In genomic region chr4:63699749-63700148, GRCm38 (mm10) we compare ENCODE assay signal across 50 mouse cellular contexts. TPM values are rescaled to one million over a fixed set of nuclear protein-coding genes. Genes with fewer than 3 reads are reported as not detected.
"Had no signal": no experiment of that assay in that cellular context is flagged by ENCODE, and none has a peak within 500 bp of the region (broad histone marks: within the 10 kb centered on the region; RNA-seq: fewer than 3 reads in every experiment).

No protein-coding gene starts in this region.

- H3K27ac ChIP-seq: heart, embryonic 13.5 days; heart, embryonic 15.5 days; hindbrain, embryonic 10.5 days; hindbrain, embryonic 12.5 days; hindbrain, embryonic 13.5 days; hindbrain, embryonic 14.5 days; hindbrain, embryonic 15.5 days; hindbrain, postnatal 0 days; intestine, embryonic 15.5 days; kidney, embryonic 15.5 days; kidney, postnatal 0 days; layer of hippocampus, adult 2 months; left cerebral cortex, adult 2 months had no signal

- H3K4me2 ChIP-seq: heart, embryonic 11.5 days; heart, embryonic 12.5 days; heart, embryonic 13.5 days; heart, embryonic 15.5 days; hindbrain, embryonic 12.5 days; hindbrain, embryonic 13.5 days; hindbrain, embryonic 14.5 days; hindbrain, embryonic 15.5 days; intestine, embryonic 15.5 days; kidney, embryonic 15.5 days had no signal

- H3K27me3 ChIP-seq: heart, embryonic 12.5 days; heart, embryonic 15.5 days; hindbrain, embryonic 12.5 days; hindbrain, embryonic 13.5 days; hindbrain, embryonic 15.5 days; intestine, embryonic 15.5 days; kidney, embryonic 15.5 days had no signal

- DNase-seq: heart, postnatal 10 days; heart, postnatal 14 days; heart, postnatal 36 days; heart, postnatal 4 days; kidney, adult 11 months; kidney, adult 18-20 months; kidney, adult 2 months; kidney, adult 8-10 months; kidney, adult 9 months; kidney, postnatal 10 days; kidney, postnatal 14 days; kidney, postnatal 25 days; kidney, postnatal 36 days; kidney, postnatal 4 days; layer of hippocampus, adult 9-11 months; layer of hippocampus, postnatal 36 days had no signal

- H3K36me3 ChIP-seq: heart, embryonic 12.5 days; heart, embryonic 13.5 days; heart, embryonic 15.5 days; hindbrain, embryonic 10.5 days; hindbrain, embryonic 12.5 days; hindbrain, embryonic 13.5 days; hindbrain, embryonic 15.5 days; intestine, embryonic 15.5 days; kidney, embryonic 15.5 days had no signal

- H3K9me3 ChIP-seq: heart, embryonic 12.5 days; heart, embryonic 13.5 days; heart, embryonic 15.5 days; hindbrain, embryonic 10.5 days; hindbrain, embryonic 12.5 days; hindbrain, embryonic 13.5 days; hindbrain, embryonic 15.5 days; intestine, embryonic 15.5 days; kidney, embryonic 15.5 days had no signal

- H3K4me3 ChIP-seq: heart, embryonic 12.5 days; heart, embryonic 13.5 days; heart, embryonic 15.5 days; hindbrain, embryonic 10.5 days; hindbrain, embryonic 12.5 days; hindbrain, embryonic 13.5 days; hindbrain, embryonic 15.5 days; intestine, embryonic 15.5 days; kidney, embryonic 15.5 days; layer of hippocampus, adult 2 months; left cerebral cortex, adult 2 months had no signal

- H3K4me1 ChIP-seq: heart, embryonic 12.5 days; heart, embryonic 13.5 days; heart, embryonic 15.5 days; hindbrain, embryonic 10.5 days; hindbrain, embryonic 12.5 days; hindbrain, embryonic 13.5 days; hindbrain, embryonic 15.5 days; kidney, embryonic 15.5 days had no signal

- ATAC-seq: hindbrain, embryonic 16.5 days; hindbrain, postnatal 0 days; inflammation-experienced regulatory T-cells, adult 6 months; intestine, embryonic 15.5 days; intestine, embryonic 16.5 days; intestine, postnatal 0 days had no signal

- H3K9ac ChIP-seq: heart, embryonic 12.5 days; heart, embryonic 13.5 days; heart, embryonic 15.5 days; hindbrain, embryonic 12.5 days; hindbrain, embryonic 13.5 days; hindbrain, embryonic 14.5 days; hindbrain, embryonic 15.5 days; intestine, embryonic 15.5 days; kidney, embryonic 15.5 days had no signal

RNA-seq across cellular contexts. Expression of gene Gm11214, which starts 36.6 kb away (rescaled TPM):
- total RNA-seq: heart, postnatal 10 days; heart, postnatal 14 days; heart, postnatal 25 days; heart, postnatal 36 days; heart, postnatal 4 days; hematopoietic stem cell, adult 5-6 weeks; hindbrain, postnatal 0 days; layer of hippocampus, adult 18-20 months; layer of hippocampus, adult 2 months; layer of hippocampus, adult 8-10 months; layer of hippocampus, postnatal 10 days; layer of hippocampus, postnatal 14 days; layer of hippocampus, postnatal 25 days; layer of hippocampus, postnatal 36 days; left cerebral cortex, adult 18-20 months; left cerebral cortex, adult 2 months had no signal
- polyA plus RNA-seq: heart, embryonic 11.5 days; heart, embryonic 12.5 days; heart, embryonic 13.5 days; heart, embryonic 14.5 days; heart, embryonic 15.5 days; heart, postnatal 0 days; hindbrain, embryonic 10.5 days; hindbrain, embryonic 11.5 days; hindbrain, embryonic 12.5 days; hindbrain, embryonic 13.5 days; hindbrain, embryonic 14.5 days; hindbrain, embryonic 15.5 days; hindbrain, embryonic 16.5 days; hindbrain, postnatal 0 days; inflammation-experienced regulatory T-cells, adult 6 months; intestine, embryonic 14.5 days; intestine, embryonic 15.5 days; intestine, embryonic 16.5 days; intestine, postnatal 0 days; kidney, adult 2 months; kidney, embryonic 14.5 days; kidney, embryonic 15.5 days; kidney, embryonic 16.5 days; kidney, postnatal 0 days; large intestine, adult 2 months had no signal

RNA-seq across cellular contexts. Expression of gene Tnfsf15, which starts 45.2 kb away (rescaled TPM):
- total RNA-seq: heart, postnatal 10 days; heart, postnatal 14 days; heart, postnatal 25 days; heart, postnatal 36 days; hematopoietic stem cell, adult 5-6 weeks; layer of hippocampus, adult 18-20 months; layer of hippocampus, adult 2 months; layer of hippocampus, adult 8-10 months; layer of hippocampus, postnatal 10 days; layer of hippocampus, postnatal 14 days; layer of hippocampus, postnatal 25 days; layer of hippocampus, postnatal 36 days had no signal
- polyA plus RNA-seq: heart, embryonic 14.5 days; hindbrain, embryonic 10.5 days; hindbrain, embryonic 13.5 days; hindbrain, embryonic 14.5 days; hindbrain, embryonic 16.5 days had no signal
